Mouse (Mus musculus) pancreas, adult 10 weeks (tissue): Measurements from ENCODE around the gene Hist1h3f. TPM values are rescaled to one million over a fixed set of nuclear protein-coding genes. Genes with fewer than 3 reads are reported as not detected.

ENCODE experiments used
- polyA plus RNA-seq: library from polyadenylated mRNA; stranded (reverse); fragments of 350-450 nt; fragmentation: Illumina TruSeq; extraction: RNeasy Lipid Tissue Mini Kit (QIAGEN cat#74804); gene quantifications from one replicate; pipeline ENCODE4 v1.2.3, GENCODE M21; 2015; ENCODE audit warnings: low read depth, low replicate concordance; ENCODE audit not compliant: insufficient read depth

The Hist1h3f gene
- polyA plus RNA-seq, 1 experiment from 2014 or later, result not detected

Other genes with a start within 250 kb of the Hist1h3f start
- gene Zfp322a, start 174.8 kb upstream of the Hist1h3f start, polyA plus RNA-seq, result 3.7 TPM
- 1.1 TPM for gene Abt1, start 120.2 kb upstream of the Hist1h3f start, polyA plus RNA-seq
- not detected for gene Btn1a1, start 78.2 kb upstream of the Hist1h3f start, polyA plus RNA-seq
- not detected for gene Btn2a2, start 55.2 kb upstream of the Hist1h3f start, polyA plus RNA-seq
- 9.1 TPM for gene Hist1h4h, start 13.0 kb upstream of the Hist1h3f start, polyA plus RNA-seq
- not detected for gene Hist1h2af, start 10.1 kb upstream of the Hist1h3f start, polyA plus RNA-seq
- not detected for gene Hist1h3g, start 8.6 kb upstream of the Hist1h3f start, polyA plus RNA-seq
- gene Hist1h2bh, start 660 bp upstream of the Hist1h3f start, polyA plus RNA-seq, result not detected
- gene Hist1h4f, start 7.6 kb downstream of the Hist1h3f start, polyA plus RNA-seq, result not detected
- 0.48 TPM for gene Hist1h1d, start 9.2 kb downstream of the Hist1h3f start, polyA plus RNA-seq
- not detected for gene Hist1h3e, start 18.3 kb downstream of the Hist1h3f start, polyA plus RNA-seq
- gene Hist1h2ae, start 27.2 kb downstream of the Hist1h3f start, polyA plus RNA-seq, result not detected
- not detected for gene Hist1h2bg, start 27.3 kb downstream of the Hist1h3f start, polyA plus RNA-seq
- gene Hist1h2bf, start 30.1 kb downstream of the Hist1h3f start, polyA plus RNA-seq, result not detected
- not detected for gene Hist1h2ad, start 30.3 kb downstream of the Hist1h3f start, polyA plus RNA-seq
- not detected for gene Hist1h3d, start 31.7 kb downstream of the Hist1h3f start, polyA plus RNA-seq
- not detected for gene Hist1h4d, start 37.5 kb downstream of the Hist1h3f start, polyA plus RNA-seq
- 1.9 TPM for gene Hist1h2be, start 77.1 kb downstream of the Hist1h3f start, polyA plus RNA-seq
- gene Hist1h1e, start 78.5 kb downstream of the Hist1h3f start, polyA plus RNA-seq, result 0.70 TPM
- 0.33 TPM for gene Hist1h2ac, start 139.9 kb downstream of the Hist1h3f start, polyA plus RNA-seq
- gene Hist1h2bc, start 140.1 kb downstream of the Hist1h3f start, polyA plus RNA-seq, result 37.3 TPM
- gene Hist1h1t, start 151.8 kb downstream of the Hist1h3f start, polyA plus RNA-seq, result not detected
- 2.0 TPM for gene Hist1h4c, start 154.4 kb downstream of the Hist1h3f start, polyA plus RNA-seq
- 11.9 TPM for gene Hfe, start 166.8 kb downstream of the Hist1h3f start, polyA plus RNA-seq
- gene Hist1h1c, start 194.8 kb downstream of the Hist1h3f start, polyA plus RNA-seq, result 18.7 TPM
- not detected for gene Hist1h3c, start 201.6 kb downstream of the Hist1h3f start, polyA plus RNA-seq
- not detected for gene Hist1h2bb, start 202.7 kb downstream of the Hist1h3f start, polyA plus RNA-seq
- gene Hist1h2ab, start 207.1 kb downstream of the Hist1h3f start, polyA plus RNA-seq, result not detected
- gene Hist1h3b, start 208.2 kb downstream of the Hist1h3f start, polyA plus RNA-seq, result not detected
- not detected for gene Hist1h4b, start 213.0 kb downstream of the Hist1h3f start, polyA plus RNA-seq
- not detected for gene Hist1h4a, start 217.2 kb downstream of the Hist1h3f start, polyA plus RNA-seq
- gene Hist1h3a, start 218.3 kb downstream of the Hist1h3f start, polyA plus RNA-seq, result not detected
- not detected for gene Hist1h1a, start 219.6 kb downstream of the Hist1h3f start, polyA plus RNA-seq
- not detected for gene Trim38, start 225.9 kb downstream of the Hist1h3f start, polyA plus RNA-seq